Mouse (Mus musculus) forebrain, embryonic 12.5 days (tissue): ENCODE measurements at regions not wholly inside any gene's neighbourhood (a gene's known extent, or its start where the extent isn't known, plus 50 kb on each side); places are given as distances from the start of the nearest gene placed in this dataset.

Source experiments
- ATAC-seq: fragments of 200-750 bp; cut with Nextera tagmentation; 2 replicates; pipeline ENCODE4 v1.8.0; 2017; ENCODE audit warnings: moderate TSS enrichment; ENCODE audit not compliant: low FRiP score
- H3K27ac ChIP-seq: fragments of 300-500 bp; sonication (generic); 2 replicates; pipeline ENCODE4 v1.5.1; 2016; ENCODE audit warnings: mild to moderate bottlenecking
- H3K27me3 ChIP-seq: fragments of 300-500 bp; sonication (generic); 2 replicates; pipeline ENCODE4 v1.6.1; 2016; ENCODE audit warnings: mild to moderate bottlenecking
- H3K36me3 ChIP-seq: fragments of 300-500 bp; sonication (generic); replicated peaks from 2 replicates; pipeline ENCODE4 v1.6.1; 2016; ENCODE audit warnings: mild to moderate bottlenecking
- H3K4me1 ChIP-seq: fragments of 300-500 bp; sonication (generic); 2 replicates; pipeline ENCODE4 v1.6.1; 2016
- H3K4me2 ChIP-seq: fragments of 300-500 bp; sonication (generic); 2 replicates; pipeline ENCODE4 v1.6.1; 2016; ENCODE audit warnings: mild to moderate bottlenecking, moderate library complexity
- H3K4me3 ChIP-seq: fragments of 300-500 bp; sonication (generic); replicated peaks from 2 replicates; pipeline ENCODE4 v1.5.1; 2016; ENCODE audit warnings: mild to moderate bottlenecking
- H3K9ac ChIP-seq: fragments of 300-500 bp; sonication (generic); 2 replicates; pipeline ENCODE4 v1.6.1; 2016; ENCODE audit warnings: mild to moderate bottlenecking
- H3K9me3 ChIP-seq: fragments of 300-500 bp; sonication (generic); 2 replicates; pipeline ENCODE4 v1.6.1; 2016
- WGBS: fragments of 180-500 bp; shearing (Covaris S2); methylation state at CpG from one replicate; pipeline ENCODE4 v1.1.7; 2016; 5-methylcytosine and 5-hydroxymethylcytosine counted together

GRCm38 (mm10) chr3:144270206-144270605 lies 65.2 kb upstream of the Lmo4 start:
- H3K4me2 ChIP-seq: no peak overlapping the region
- no peak overlapping the region for H3K9ac ChIP-seq
- no peak overlapping the region for H3K27ac ChIP-seq
- no peaks in the 10 kb centered on the region for H3K4me1 ChIP-seq
- ATAC-seq: no peak
- no peaks in the 10 kb centered on the region for H3K27me3 ChIP-seq
- no peaks in the 10 kb centered on the region for H3K9me3 ChIP-seq
- no peaks in the 10 kb centered on the region for H3K36me3 ChIP-seq
- H3K4me3 ChIP-seq: no peak overlapping the region
- 83% methylated on average over 6 of the region's 6 CpGs for WGBS

GRCm38 (mm10) chr3:144264554-144264953 lies 59.5 kb upstream of the Lmo4 start:
- Histone ChIP-seq H3K9ac (no peak overlapping the region), H3K4me2 (no peak overlapping the region), H3K27ac (no peak overlapping the region), H3K4me1 (0 out of 2 replicates have a peak, but pooled peaks cover 2% of the 10 kb centered on the region), H3K27me3 (no peaks in the 10 kb centered on the region), H3K36me3 (no peaks in the 10 kb centered on the region), H3K9me3 (no peaks in the 10 kb centered on the region), H3K4me3 (no peak overlapping the region)
- ATAC-seq: no peak
- 71% methylated on average over 3 of the region's 3 CpGs for WGBS

- no peak for ATAC-seq
- Histone ChIP-seq H3K27me3 (no peaks in the 10 kb centered on the region), H3K27ac (no peak overlapping the region), H3K4me3 (no peak overlapping the region), H3K36me3 (no peaks in the 10 kb centered on the region), H3K4me1 (peaks cover 15% of the 10 kb centered on the region), H3K9me3 (no peaks in the 10 kb centered on the region), H3K9ac (no peak overlapping the region), H3K4me2 (no peak overlapping the region)
- 79% methylated on average over 2 of the region's 2 CpGs for WGBS
These were observed 55.9 kb upstream of the Lmo4 start for GRCm38 (mm10) chr3:144260886-144261285.

- no peak overlapping the region for H3K4me2 ChIP-seq
- no peak for ATAC-seq
- no peak overlapping the region for H3K9ac ChIP-seq
- no peak overlapping the region for H3K4me3 ChIP-seq
- H3K27me3 ChIP-seq: peaks cover 3% of the 10 kb centered on the region; the same call in 1 of the 2 replicates
- H3K36me3 ChIP-seq: no peaks in the 10 kb centered on the region
- 0 out of 2 replicates have a peak overlapping the region, but pooled peaks have one; percentile 13 for H3K27ac ChIP-seq
- 57% methylated on average over 6 of the region's 6 CpGs for WGBS
- H3K9me3 ChIP-seq: no peaks in the 10 kb centered on the region
- peaks cover 15% of the 10 kb centered on the region for H3K4me1 ChIP-seq
These were observed 52.9 kb upstream of the Lmo4 start for GRCm38 (mm10) chr3:144257714-144258517.

- peaks cover 15% of the 10 kb centered on the region for H3K4me1 ChIP-seq
- no peak overlapping the region for H3K4me3 ChIP-seq
- WGBS: 76% methylated on average over 9 of the region's 9 CpGs
- H3K9ac ChIP-seq: no peak overlapping the region
- ATAC-seq: peak; percentile 53; the same call in 1 of the 2 replicates
- no peak overlapping the region for H3K4me2 ChIP-seq
- peaks cover 3% of the 10 kb centered on the region; the same call in 1 of the 2 replicates for H3K27me3 ChIP-seq
- no peaks in the 10 kb centered on the region for H3K9me3 ChIP-seq
- H3K27ac ChIP-seq: 0 out of 2 replicates have a peak overlapping the region, but pooled peaks have one; percentile 13
- no peaks in the 10 kb centered on the region for H3K36me3 ChIP-seq
These were observed 52.2 kb upstream of the Lmo4 start for GRCm38 (mm10) chr3:144257196-144257595.

- WGBS: 85% methylated on average over 12 of the region's 12 CpGs
- Histone ChIP-seq H3K9me3 (no peaks in the 10 kb centered on the region), H3K4me1 (peaks cover 15% of the 10 kb centered on the region), H3K9ac (no peak overlapping the region), H3K4me2 (no peak overlapping the region), H3K4me3 (no peak overlapping the region), H3K27ac (no peak overlapping the region), H3K27me3 (peaks cover 3% of the 10 kb centered on the region; the same call in 1 of the 2 replicates), H3K36me3 (no peaks in the 10 kb centered on the region)
- no peak for ATAC-seq
These were observed 50.9 kb upstream of the Lmo4 start for GRCm38 (mm10) chr3:144255596-144256550.
